Mouse (Mus musculus) stomach, embryonic 14.5 days (tissue): ENCODE data around the gene Ralgps2. TPM values are rescaled to one million over a fixed set of nuclear protein-coding genes. Genes with fewer than 3 reads are reported as not detected.
A peak's percentile ranks its signal among the peaks of the same experiment; 100 is the strongest.

Experiments
- ATAC-seq: fragments of 200-750 bp; cut with Nextera tagmentation; 2 replicates; pipeline ENCODE4 v1.8.0; 2017; ENCODE audit warnings: low read depth, moderate TSS enrichment; ENCODE audit not compliant: insufficient number of reproducible peaks, insufficient read depth, low FRiP score
- H3K27ac ChIP-seq: fragments of 300-500 bp; sonication (generic); 2 replicates; pipeline ENCODE4 v1.5.1; 2014; ENCODE audit warnings: mild to moderate bottlenecking, low read length, moderate library complexity, mixed read lengths
- H3K27me3 ChIP-seq: fragments of 300-500 bp; sonication (generic); 2 replicates; pipeline ENCODE4 v1.6.1; 2014; ENCODE audit warnings: low read length, control low read depth, mixed read lengths; ENCODE audit not compliant: control insufficient read depth, insufficient read depth
- H3K36me3 ChIP-seq: fragments of 300-500 bp; sonication (generic); 2 replicates; pipeline ENCODE4 v1.6.1; 2014; ENCODE audit warnings: mild to moderate bottlenecking, control low read depth, low read length, moderate library complexity, mixed read lengths; ENCODE audit not compliant: control insufficient read depth, insufficient read depth
- H3K4me1 ChIP-seq: fragments of 300-500 bp; sonication (generic); 2 replicates; pipeline ENCODE4 v1.6.1; 2014; ENCODE audit warnings: low read length, control low read depth, mixed read lengths; ENCODE audit not compliant: control insufficient read depth, insufficient read depth
- H3K4me2 ChIP-seq: fragments of 300-500 bp; sonication (generic); replicated peaks from 2 replicates; pipeline ENCODE4 v1.6.1; 2014; ENCODE audit warnings: low read depth, low read length, control low read depth
- H3K4me3 ChIP-seq: fragments of 300-500 bp; sonication (generic); 2 replicates; pipeline ENCODE4 v1.5.1; 2014; ENCODE audit warnings: low read depth, low read length, control low read depth
- H3K9ac ChIP-seq: fragments of 300-500 bp; sonication (generic); replicated peaks from 2 replicates; pipeline ENCODE4 v1.6.1; 2014; ENCODE audit warnings: low read depth, mild to moderate bottlenecking, control low read depth, low read length, moderate library complexity, mixed read lengths
- H3K9me3 ChIP-seq: fragments of 300-500 bp; sonication (generic); 2 replicates; pipeline ENCODE4 v1.6.1; 2016; ENCODE audit warnings: low read depth, low read length, control low read depth; ENCODE audit not compliant: control insufficient read depth
- WGBS: fragments of 180-500 bp; shearing (Covaris S2); extraction: QIAGEN DNeasy Blood & Tissue Kit; methylation state at CpG from one replicate; pipeline ENCODE4 v1.1.7; 2014; 5-methylcytosine and 5-hydroxymethylcytosine counted together
- polyA plus RNA-seq: library from polyadenylated mRNA; unstranded; fragments of >200 nt; fragmentation: Nextera tagmentation; extraction: Ambion mirVana; gene quantifications from 2 replicates; pipeline ENCODE4 v1.2.1, GENCODE M21; 2014

Ralgps2 gene
- polyA plus RNA-seq, 1 experiment from 2014 or later: 55.1 TPM

GRCm38 (mm10) chr1:156784974-156785373 lies 154.5 kb downstream of the Ralgps2 start:
- no peaks in the 10 kb centered on the region for H3K36me3 ChIP-seq
- no peaks in the 10 kb centered on the region for H3K27me3 ChIP-seq
- WGBS: 87% methylated on average over 10 of the region's 10 CpGs
- no peak overlapping the region for H3K4me3 ChIP-seq
- H3K9ac ChIP-seq: no peak overlapping the region
- no peaks in the 10 kb centered on the region for H3K9me3 ChIP-seq
- H3K4me2 ChIP-seq: no peak overlapping the region
- peaks cover 34% of the 10 kb centered on the region for H3K4me1 ChIP-seq
- H3K27ac ChIP-seq: no peak overlapping the region
- ATAC-seq: no peak

GRCm38 (mm10) chr1:156784116-156784515 lies 155.3 kb downstream of the Ralgps2 start:
- Histone ChIP-seq H3K36me3 (no peaks in the 10 kb centered on the region), H3K4me3 (no peak overlapping the region), H3K4me2 (no peak overlapping the region), H3K4me1 (peaks cover 38% of the 10 kb centered on the region), H3K27me3 (no peaks in the 10 kb centered on the region), H3K9ac (no peak overlapping the region), H3K27ac (no peak overlapping the region), H3K9me3 (no peaks in the 10 kb centered on the region)
- 59% methylated on average over 5 of the region's 5 CpGs for WGBS
- ATAC-seq: no peak

DNA sequence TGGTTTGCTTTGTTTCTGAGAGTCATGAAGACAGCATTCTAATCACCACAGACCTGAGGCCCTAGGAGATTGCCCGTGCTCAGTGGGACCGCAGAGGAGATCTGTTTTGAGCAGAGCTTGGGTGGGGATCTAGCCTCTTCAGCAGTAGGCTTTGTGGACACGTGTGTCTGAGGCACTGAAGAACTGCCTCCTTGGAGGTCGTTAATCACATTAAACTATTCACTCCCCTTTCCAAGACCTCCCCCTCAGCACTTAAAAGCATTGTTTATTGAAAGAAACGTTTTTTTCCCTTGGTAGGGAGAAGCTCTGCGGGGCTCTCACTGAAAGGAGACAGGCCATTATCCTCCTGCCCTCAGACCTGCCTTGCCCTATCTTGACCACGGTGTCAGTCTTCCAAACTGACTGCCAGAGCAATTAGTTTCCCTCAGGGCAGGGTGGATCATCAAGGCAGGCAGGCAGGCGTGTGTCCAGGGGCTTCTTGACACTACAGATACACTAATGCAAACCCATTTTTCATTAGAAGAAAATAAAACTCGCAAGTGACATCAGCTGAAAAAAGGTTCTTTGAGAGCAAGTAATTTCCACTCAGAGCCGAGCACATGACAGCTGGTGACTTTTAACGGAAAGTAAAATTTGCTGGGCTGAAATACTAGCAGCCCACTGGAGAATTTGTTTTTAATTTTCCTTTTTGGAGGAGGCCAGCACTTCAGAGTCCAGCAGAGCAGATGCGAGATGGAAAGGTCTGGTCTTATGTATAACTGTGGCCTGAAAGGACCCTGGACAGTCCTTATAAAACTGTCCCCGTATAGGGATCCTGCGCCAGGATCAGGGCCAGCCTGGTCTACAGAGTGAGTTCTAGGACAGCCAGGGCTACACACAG lies 157.2 kb downstream of the Ralgps2 start:
- Histone ChIP-seq H3K4me3 (no peak overlapping the region), H3K27ac (peak overlapping the region; percentile 96), H3K9ac (no peak overlapping the region), H3K9me3 (no peaks in the 10 kb centered on the region), H3K4me2 (0 out of 2 replicates have a peak overlapping the region, but pooled peaks have one; percentile 13), H3K27me3 (no peaks in the 10 kb centered on the region), H3K4me1 (peaks cover 37% of the 10 kb centered on the region), H3K36me3 (no peaks in the 10 kb centered on the region)
- no peak; the same call in 1 of the 2 replicates for ATAC-seq
- WGBS: 21% methylated on average over 14 of the region's 14 CpGs

- ATAC-seq: peak; percentile 75
- peak overlapping the region; percentile 13; the same call in 1 of the 2 replicates for H3K4me2 ChIP-seq
- no peaks in the 10 kb centered on the region for H3K9me3 ChIP-seq
- 10% methylated on average over 12 of the region's 12 CpGs for WGBS
- no peak overlapping the region for H3K4me3 ChIP-seq
- peaks cover 37% of the 10 kb centered on the region for H3K4me1 ChIP-seq
- H3K27ac ChIP-seq: peak overlapping the region; percentile 96
- no peaks in the 10 kb centered on the region for H3K36me3 ChIP-seq
- no peaks in the 10 kb centered on the region for H3K27me3 ChIP-seq
- H3K9ac ChIP-seq: no peak overlapping the region
Measured at GRCm38 (mm10) chr1:156781076-156781741, 158.2 kb downstream of the Ralgps2 start.

DNA sequence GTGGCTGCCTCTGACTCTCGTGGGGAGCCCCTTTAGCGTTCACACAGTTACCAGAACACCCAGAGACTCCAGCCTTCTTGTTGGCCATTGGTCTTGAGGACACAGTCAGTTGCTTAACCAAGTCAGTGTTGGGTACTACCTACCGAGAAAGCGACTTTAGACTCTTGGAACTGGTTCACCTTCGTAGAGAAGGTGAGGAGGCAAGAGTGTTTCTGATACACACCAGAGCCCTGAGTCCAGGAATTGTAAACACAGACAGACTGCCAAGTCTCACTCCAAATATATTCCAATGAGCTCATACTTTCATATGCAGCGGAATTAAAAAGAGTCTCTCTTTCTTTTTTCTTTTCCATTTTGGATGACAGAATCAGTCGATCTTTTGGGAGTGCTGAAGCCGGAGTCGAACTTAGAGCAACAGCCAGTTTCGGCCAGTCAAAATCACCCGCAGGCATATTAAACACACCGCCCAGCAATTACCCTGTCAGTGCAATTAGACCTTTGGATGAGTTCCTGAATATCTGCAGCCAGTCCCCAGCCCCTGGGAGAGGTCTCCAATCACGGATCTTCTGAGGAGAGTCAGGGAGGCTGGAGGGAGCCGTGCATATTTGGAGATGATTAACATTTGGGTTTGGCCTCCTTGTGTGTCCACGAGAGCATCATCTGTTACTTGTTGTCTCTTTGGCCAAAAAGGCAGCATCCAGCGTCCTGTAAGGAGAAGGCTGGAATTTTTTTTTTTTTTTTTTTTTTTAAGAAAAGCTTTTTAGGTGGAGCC lies 159.0 kb downstream of the Ralgps2 start:
- no peak overlapping the region for H3K9ac ChIP-seq
- no peaks in the 10 kb centered on the region for H3K9me3 ChIP-seq
- H3K36me3 ChIP-seq: no peaks in the 10 kb centered on the region
- WGBS: 34% methylated on average over 16 of the region's 16 CpGs
- H3K4me2 ChIP-seq: no peak overlapping the region
- H3K4me1 ChIP-seq: peaks cover 37% of the 10 kb centered on the region
- no peak overlapping the region for H3K4me3 ChIP-seq
- peak overlapping the region; percentile 96 for H3K27ac ChIP-seq
- no peaks in the 10 kb centered on the region for H3K27me3 ChIP-seq
- no peak for ATAC-seq

- no peak for ATAC-seq
- Histone ChIP-seq H3K9ac (no peak overlapping the region), H3K4me3 (no peak overlapping the region), H3K27me3 (no peaks in the 10 kb centered on the region), H3K4me2 (no peak overlapping the region), H3K36me3 (no peaks in the 10 kb centered on the region), H3K9me3 (no peaks in the 10 kb centered on the region), H3K27ac (peak overlapping the region; percentile 96), H3K4me1 (peaks cover 37% of the 10 kb centered on the region)
- 81% methylated on average over 4 of the region's 4 CpGs for WGBS
Measured at GRCm38 (mm10) chr1:156779595-156779994, 159.8 kb downstream of the Ralgps2 start.

DNA sequence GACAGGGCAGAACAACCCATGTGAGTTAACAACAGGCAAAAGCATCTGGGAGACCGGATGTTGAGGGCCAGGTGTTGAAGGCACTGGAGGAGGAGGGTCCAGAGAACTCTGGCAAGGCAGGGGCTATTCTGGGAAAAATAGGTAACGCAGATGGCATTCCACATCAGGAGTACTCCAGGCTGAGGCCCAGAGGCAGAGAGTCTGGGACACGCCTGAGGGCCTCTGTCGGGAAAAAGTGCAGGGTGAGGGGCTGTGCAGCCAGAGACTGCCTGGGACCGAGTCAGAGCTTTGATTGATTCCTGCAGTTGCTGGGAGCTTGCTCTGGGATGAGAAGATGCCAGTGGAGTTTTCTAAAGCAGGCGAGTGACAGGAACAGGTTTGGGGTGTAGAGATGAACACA lies 160.4 kb downstream of the Ralgps2 start:
- H3K36me3 ChIP-seq: no peaks in the 10 kb centered on the region
- H3K27ac ChIP-seq: peak overlapping the region; percentile 23; the same call in 1 of the 2 replicates
- no peaks in the 10 kb centered on the region for H3K27me3 ChIP-seq
- H3K4me1 ChIP-seq: peaks cover 37% of the 10 kb centered on the region
- H3K4me2 ChIP-seq: no peak overlapping the region
- WGBS: 29% methylated on average over 6 of the region's 6 CpGs
- H3K9me3 ChIP-seq: no peaks in the 10 kb centered on the region
- no peak overlapping the region for H3K4me3 ChIP-seq
- no peak overlapping the region for H3K9ac ChIP-seq
- no peak for ATAC-seq

DNA sequence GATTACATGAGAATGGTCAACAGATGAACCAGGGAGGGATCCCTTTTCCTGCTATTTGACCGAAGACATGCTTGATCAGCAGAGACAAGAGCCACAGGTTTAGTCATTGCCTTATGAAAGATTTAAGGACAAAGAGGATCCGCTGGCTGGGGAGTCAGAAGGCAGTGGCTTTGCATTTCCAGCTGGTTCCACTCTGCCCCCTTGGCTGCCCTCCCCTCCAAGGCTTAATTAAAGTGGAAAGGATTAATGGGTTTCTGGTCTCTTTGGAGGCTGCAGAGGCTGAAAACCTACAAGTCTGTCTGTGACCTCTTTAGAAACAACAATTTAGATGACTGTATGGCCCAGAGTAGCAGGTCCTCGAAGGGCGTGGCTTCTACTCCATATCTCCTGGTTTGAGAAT lies 161.5 kb downstream of the Ralgps2 start:
- Histone ChIP-seq H3K9me3 (no peaks in the 10 kb centered on the region), H3K4me1 (peaks cover 35% of the 10 kb centered on the region), H3K4me3 (no peak overlapping the region), H3K9ac (no peak overlapping the region), H3K36me3 (no peaks in the 10 kb centered on the region), H3K27ac (no peak overlapping the region), H3K4me2 (no peak overlapping the region), H3K27me3 (no peaks in the 10 kb centered on the region)
- WGBS: 77% methylated on average over 4 of the region's 4 CpGs
- ATAC-seq: no peak
